Mouse (Mus musculus) hindbrain, postnatal 0 days (tissue): ENCODE measurements at regions not wholly inside any gene's neighbourhood (a gene's known extent, or its start where the extent isn't known, plus 50 kb on each side); places are given as distances from the start of the nearest gene placed in this dataset.

Experiments used
- ATAC-seq: fragments of 200-750 bp; cut with Nextera tagmentation; 2 replicates; pipeline ENCODE4 v1.8.0; 2017; ENCODE audit warnings: mild to moderate bottlenecking, moderate TSS enrichment, moderate library complexity
- DNase-seq: peaks from one replicate; pipeline ENCODE4 v3.0.0-alpha.2; 2015; ENCODE audit warnings: low spot score
- H3K27ac ChIP-seq: fragments of 300-500 bp; sonication (generic); 2 replicates; pipeline ENCODE4 v1.5.1; 2014; ENCODE audit warnings: mild to moderate bottlenecking
- H3K27me3 ChIP-seq: fragments of 300-500 bp; sonication (generic); 2 replicates; pipeline ENCODE4 v1.6.1; 2014; ENCODE audit warnings: low read length, mixed read lengths; ENCODE audit not compliant: insufficient read depth
- H3K36me3 ChIP-seq: fragments of 300-500 bp; sonication (generic); 2 replicates; pipeline ENCODE4 v1.6.1; 2014; ENCODE audit warnings: low read length, mixed read lengths; ENCODE audit not compliant: insufficient read depth
- H3K4me1 ChIP-seq: fragments of 300-500 bp; sonication (generic); 2 replicates; pipeline ENCODE4 v1.6.1; 2014; ENCODE audit warnings: antibody characterized with exemption, low read length, mixed read lengths; ENCODE audit not compliant: insufficient read depth
- H3K4me2 ChIP-seq: fragments of 300-500 bp; sonication (generic); 2 replicates; pipeline ENCODE4 v1.6.1; 2014; ENCODE audit warnings: low read depth, mild to moderate bottlenecking, low read length, moderate library complexity, mixed read lengths
- H3K4me3 ChIP-seq: fragments of 300-500 bp; sonication (generic); 2 replicates; pipeline ENCODE4 v1.5.1; 2014; ENCODE audit warnings: low read length
- H3K9ac ChIP-seq: fragments of 300-500 bp; sonication (generic); replicated peaks from 2 replicates; pipeline ENCODE4 v1.6.1; 2014; ENCODE audit warnings: mild to moderate bottlenecking, low read length, moderate library complexity, mixed read lengths
- H3K9me3 ChIP-seq: fragments of 300-500 bp; sonication (generic); 2 replicates; pipeline ENCODE4 v1.6.1; 2016; ENCODE audit warnings: low read length, mixed read lengths
- CTCF ChIP-seq: IDR thresholded peaks from 2 replicates; pipeline ENCODE4 v1.5.1; 2016; ENCODE audit warnings: antibody characterized with exemption, control low read depth, low read depth
- WGBS: fragments of 180-500 bp; shearing (Covaris S2); extraction: QIAGEN DNeasy Blood & Tissue Kit; methylation state at CpG from one replicate; pipeline ENCODE4 v1.1.7; 2014; 5-methylcytosine and 5-hydroxymethylcytosine counted together

DNA sequence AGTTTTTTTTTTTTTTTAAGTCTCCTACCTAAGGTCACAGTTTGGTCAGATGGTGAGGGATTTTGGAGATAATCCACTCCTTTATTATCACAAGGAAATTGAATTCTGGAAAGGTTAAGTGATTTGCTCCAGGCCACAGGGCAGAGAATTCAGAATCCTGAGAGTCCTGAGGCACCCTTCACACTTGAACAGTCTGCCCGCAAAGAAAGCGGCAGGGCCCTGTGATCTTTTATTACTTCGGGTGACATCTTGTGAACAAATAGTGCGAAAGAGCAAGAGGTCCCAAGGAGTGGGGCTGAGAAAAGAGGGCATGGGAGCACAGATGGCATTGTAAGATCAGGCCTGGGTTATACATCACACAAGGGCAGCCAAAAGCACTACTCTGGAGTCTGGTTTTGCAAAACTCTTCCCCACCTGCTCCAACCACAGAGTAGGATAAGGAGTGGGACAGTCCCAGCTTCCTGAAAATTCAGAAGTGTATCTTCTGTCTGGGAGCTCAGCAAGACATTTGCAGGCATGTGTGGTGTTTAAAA, 150.5 kb upstream of the Wdr11 start:
- 64% methylated on average over 4 of the region's 4 CpGs for WGBS
- no peak for TF ChIP-seq CTCF
- H3K36me3 ChIP-seq, result no peaks in the 10 kb centered on the region
- no peaks in the 10 kb centered on the region for H3K27me3 ChIP-seq
- ATAC-seq, result no peak
- no peak overlapping the region for H3K9ac ChIP-seq
- H3K27ac ChIP-seq, result no peak overlapping the region
- DNase-seq, result no peak
- H3K9me3 ChIP-seq, result no peaks in the 10 kb centered on the region
- no peaks in the 10 kb centered on the region for H3K4me1 ChIP-seq
- no peak overlapping the region for H3K4me3 ChIP-seq
- H3K4me2 ChIP-seq, result no peak overlapping the region

DNA sequence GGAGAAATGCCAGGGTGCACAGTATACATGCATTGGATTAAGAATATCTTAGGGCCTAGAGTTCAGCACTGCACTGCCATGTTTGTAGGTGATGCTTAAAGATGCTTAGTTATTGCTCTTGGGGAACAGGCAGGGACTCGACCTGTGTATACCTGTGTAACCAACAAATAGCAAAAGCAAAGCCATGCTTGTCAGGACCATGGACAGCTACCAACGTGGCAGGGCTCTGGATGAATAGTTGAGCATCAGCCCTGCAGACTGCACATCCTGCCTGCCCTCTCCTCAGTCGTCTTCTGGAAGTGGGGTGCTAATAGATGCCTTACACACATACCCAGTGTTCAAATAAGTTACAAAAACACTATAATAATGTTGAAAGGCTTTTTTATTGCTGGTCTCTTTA, 122.2 kb upstream of the Wdr11 start:
- no peak overlapping the region for H3K9ac ChIP-seq
- no peak overlapping the region for H3K4me3 ChIP-seq
- ATAC-seq (no peak), DNase-seq (peak; percentile 30)
- H3K4me1 ChIP-seq, result no peaks in the 10 kb centered on the region
- H3K9me3 ChIP-seq, result no peaks in the 10 kb centered on the region
- H3K27ac ChIP-seq, result no peak overlapping the region
- H3K36me3 ChIP-seq, result no peaks in the 10 kb centered on the region
- 17% methylated on average over 3 of the region's 3 CpGs for WGBS
- H3K27me3 ChIP-seq, result no peaks in the 10 kb centered on the region
- no peak for TF ChIP-seq CTCF
- no peak overlapping the region for H3K4me2 ChIP-seq

DNA sequence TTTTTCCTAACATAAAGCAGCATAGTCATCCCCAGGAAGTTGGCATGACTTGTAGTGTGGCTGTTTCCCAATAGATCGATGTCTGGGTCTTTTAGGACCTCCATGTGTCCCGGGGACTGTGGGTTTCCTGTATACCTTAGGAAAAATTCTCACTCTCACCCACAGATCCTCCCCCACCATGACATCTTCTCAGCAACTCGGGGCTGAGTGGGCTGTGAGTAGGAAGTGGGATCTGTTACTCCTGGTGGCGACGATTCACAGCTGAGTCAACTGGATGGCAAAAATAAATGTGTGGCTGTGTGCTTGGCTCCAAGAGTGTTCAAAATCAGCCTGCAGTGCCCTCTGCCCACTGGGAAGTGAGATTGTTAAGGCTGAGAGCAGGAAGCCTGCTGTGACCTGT, 107.9 kb upstream of the Wdr11 start:
- Histone ChIP-seq H3K4me1 (no peaks in the 10 kb centered on the region), H3K9ac (no peak overlapping the region), H3K4me2 (no peak overlapping the region), H3K4me3 (no peak overlapping the region), H3K27ac (no peak overlapping the region), H3K9me3 (no peaks in the 10 kb centered on the region), H3K27me3 (no peaks in the 10 kb centered on the region), H3K36me3 (no peaks in the 10 kb centered on the region)
- WGBS, result 92% methylated on average over 5 of the region's 5 CpGs
- TF ChIP-seq CTCF, result no peak
- DNase-seq, result no peak
- ATAC-seq, result no peak

DNA sequence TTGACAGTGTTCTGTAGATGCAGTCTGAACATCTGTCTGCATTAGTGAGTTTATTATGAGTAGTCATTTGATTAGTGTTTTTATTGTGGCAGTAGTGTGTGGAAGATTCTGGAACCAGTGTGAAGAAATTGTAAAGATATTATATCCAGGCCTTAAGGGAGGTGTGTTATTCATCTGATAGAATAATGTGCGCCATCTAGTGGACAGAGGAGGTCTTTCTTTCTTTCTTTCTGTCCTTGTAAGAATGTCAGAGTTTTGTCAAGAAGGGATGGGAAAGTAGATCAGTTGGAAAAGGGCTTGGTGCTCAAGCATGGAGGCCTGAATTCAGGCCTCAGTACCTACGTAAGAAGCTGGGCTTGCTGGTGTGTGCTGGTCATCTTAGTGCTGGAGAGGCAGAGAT, 84.8 kb upstream of the Wdr11 start:
- DNase-seq (peak; percentile 91), ATAC-seq (0 out of 2 replicates have a peak, but pooled peaks have one; percentile 32)
- Histone ChIP-seq H3K4me1 (no peaks in the 10 kb centered on the region), H3K27me3 (no peaks in the 10 kb centered on the region), H3K36me3 (no peaks in the 10 kb centered on the region), H3K9me3 (no peaks in the 10 kb centered on the region), H3K27ac (no peak overlapping the region), H3K9ac (no peak overlapping the region), H3K4me2 (no peak overlapping the region), H3K4me3 (no peak overlapping the region)
- peak; percentile 80 for TF ChIP-seq CTCF
- WGBS, result 25% methylated on average over 2 of the region's 2 CpGs

DNA sequence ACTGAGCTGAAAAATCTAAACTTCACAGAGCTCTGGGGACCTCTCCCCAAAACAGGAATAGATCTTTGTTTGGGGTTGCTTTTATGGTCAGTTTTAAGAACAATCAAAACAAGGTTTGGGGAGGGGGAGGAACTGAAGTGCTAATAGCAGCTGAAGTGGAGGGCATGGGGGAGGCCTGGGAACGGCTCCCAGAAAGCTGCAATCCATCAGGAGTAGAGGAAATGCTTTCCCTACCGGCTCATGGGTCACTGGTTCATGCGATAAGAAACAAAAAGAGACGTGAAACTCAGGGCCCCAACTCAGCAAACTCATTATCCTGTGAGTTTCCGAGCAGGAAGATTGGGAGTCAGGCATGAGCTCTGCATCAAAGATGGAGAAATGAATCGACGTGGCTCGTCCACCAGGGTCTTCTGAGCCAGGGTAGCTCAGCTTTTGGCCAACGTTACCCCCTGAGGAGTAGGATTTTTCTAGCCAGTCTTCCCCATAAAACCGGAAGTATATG, 82.0 kb upstream of the Wdr11 start:
- Histone ChIP-seq H3K27me3 (no peaks in the 10 kb centered on the region), H3K4me3 (no peak overlapping the region), H3K4me1 (no peaks in the 10 kb centered on the region), H3K9ac (no peak overlapping the region), H3K4me2 (no peak overlapping the region), H3K9me3 (no peaks in the 10 kb centered on the region), H3K36me3 (no peaks in the 10 kb centered on the region), H3K27ac (no peak overlapping the region)
- DNase-seq (no peak), ATAC-seq (no peak)
- TF ChIP-seq CTCF, result no peak
- WGBS, result 59% methylated on average over 10 of the region's 10 CpGs

DNA sequence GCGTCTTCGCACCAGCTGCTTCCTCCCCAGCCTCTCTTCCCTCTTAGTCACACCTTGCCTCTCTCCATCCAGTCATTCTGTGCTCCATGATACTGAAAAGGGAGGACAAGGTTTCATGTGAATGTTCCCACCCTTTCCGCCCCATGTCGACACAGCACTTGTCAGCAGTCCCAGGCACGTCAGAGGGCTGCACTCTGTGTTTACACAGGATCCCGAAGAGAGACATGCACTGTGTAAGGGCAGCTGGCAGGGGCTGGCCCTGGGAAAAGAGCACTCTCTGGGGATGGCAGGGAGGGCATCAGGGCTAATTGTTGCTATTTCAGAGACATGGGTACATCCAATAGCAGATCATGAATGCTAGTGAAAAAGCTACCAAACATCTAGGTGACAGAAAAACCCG, 77.0 kb upstream of the Wdr11 start:
- WGBS, result 61% methylated on average over 7 of the region's 7 CpGs
- H3K27me3 ChIP-seq, result no peaks in the 10 kb centered on the region
- ATAC-seq (no peak), DNase-seq (no peak)
- no peak overlapping the region for H3K9ac ChIP-seq
- H3K4me3 ChIP-seq, result no peak overlapping the region
- no peaks in the 10 kb centered on the region for H3K36me3 ChIP-seq
- H3K4me2 ChIP-seq, result no peak overlapping the region
- no peaks in the 10 kb centered on the region for H3K4me1 ChIP-seq
- H3K27ac ChIP-seq, result no peak overlapping the region
- no peaks in the 10 kb centered on the region for H3K9me3 ChIP-seq
- TF ChIP-seq CTCF, result no peak

DNA sequence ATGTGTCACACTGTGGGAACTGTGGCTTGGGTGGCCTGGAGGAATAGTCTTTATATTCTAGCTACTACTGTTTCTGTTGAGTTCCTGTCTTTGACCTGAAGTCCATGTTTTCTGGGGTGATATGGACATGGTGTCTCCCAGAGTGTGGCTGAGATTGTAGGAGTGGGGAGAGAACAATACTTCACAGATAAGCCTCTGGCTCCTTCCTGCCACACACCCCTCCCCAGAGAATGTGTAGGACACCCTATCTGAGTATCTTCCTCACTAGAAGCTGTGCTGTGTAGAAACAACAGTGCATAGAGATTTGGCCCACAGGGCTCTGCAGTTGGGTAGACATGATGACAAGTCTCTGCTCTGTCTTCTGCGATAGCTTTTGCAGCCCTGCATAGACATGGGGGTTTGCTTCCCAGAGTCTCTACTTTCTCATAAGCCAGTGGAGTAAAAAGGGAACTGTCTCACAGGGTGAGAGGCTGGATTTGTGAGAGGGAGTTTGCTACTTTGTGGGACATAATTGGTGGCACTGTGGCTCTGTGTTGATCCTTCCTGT, 67.2 kb upstream of the Wdr11 start:
- Histone ChIP-seq H3K9me3 (no peaks in the 10 kb centered on the region), H3K4me2 (no peak overlapping the region), H3K27ac (no peak overlapping the region), H3K4me3 (no peak overlapping the region), H3K27me3 (no peaks in the 10 kb centered on the region), H3K4me1 (no peaks in the 10 kb centered on the region), H3K36me3 (no peaks in the 10 kb centered on the region), H3K9ac (no peak overlapping the region)
- ATAC-seq, result no peak
- WGBS, result 97% methylated on average over 1 of the region's 1 CpGs
- no peak for TF ChIP-seq CTCF
- no peak for DNase-seq
